Mouse (Mus musculus) megakaryocyte progenitor cell, adult 5-6 weeks (primary cell): ENCODE data around the gene Prpsap1. TPM values are rescaled to one million over a fixed set of nuclear protein-coding genes. Genes with fewer than 3 reads are reported as not detected.
A peak's percentile ranks its signal among the peaks of the same experiment; 100 is the strongest.
"Not testable (repeated sequence)": the region's sequence is repeated elsewhere in the genome, so short reads cannot be mapped to it uniquely, and the experiment has no call there.

Experiments
- ATAC-seq: replicated peaks from 2 replicates; pipeline ENCODE4 v1.8.0; 2016; ENCODE audit warnings: mild to moderate bottlenecking, moderate TSS enrichment, inconsistent platforms; ENCODE audit not compliant: poor library complexity
- total RNA-seq, 2 experiments: library from RNA; stranded (forward) in 1 of 2; stranded (reverse) in 1 of 2; fragments of 157-497, 149-512 nt in 1 of 2; fragments of 200-1000 nt in 1 of 2; gene quantifications; 2 replicates each; pipeline versions ENCODE4 v1.2.3 to v1.2.4; 2015 to 2017

Gene Prpsap1
- total RNA-seq, 2 experiments from 2014 or later: 33.0 to 49.3 TPM

GRCm38 (mm10) chr11:116488693-116489375 lies 5.2 kb downstream of the Prpsap1 start:
- 0 out of 2 replicates have a peak, but pooled peaks have one; percentile 25 for ATAC-seq

DNA sequence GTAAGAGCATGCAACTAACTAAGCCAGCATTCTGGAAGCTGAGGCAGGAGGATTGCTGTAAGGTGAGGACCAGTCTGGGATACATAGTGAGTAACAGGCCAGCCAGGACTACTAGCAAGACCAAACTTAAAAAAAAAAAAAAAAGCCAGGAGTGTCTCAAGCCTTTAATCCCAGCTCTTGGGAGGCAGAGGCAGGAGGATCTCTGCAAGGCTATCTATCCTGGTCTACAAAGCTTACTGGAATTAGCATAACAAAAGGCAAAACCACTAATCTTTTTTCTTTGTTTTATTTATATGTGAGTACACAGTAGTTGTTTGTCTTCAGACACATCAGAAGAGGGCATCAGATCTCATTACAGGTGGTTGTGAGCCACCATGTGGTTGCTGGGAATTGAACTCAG lies 5.8 kb downstream of the Prpsap1 start:
- no peak for ATAC-seq

- no peak for ATAC-seq
Measured at GRCm38 (mm10) chr11:116484261-116484660, 9.7 kb downstream of the Prpsap1 start.

GRCm38 (mm10) chr11:116481776-116482175 lies 12.2 kb downstream of the Prpsap1 start:
- ATAC-seq: no peak

- ATAC-seq: no peak
Measured at GRCm38 (mm10) chr11:116480975-116481374, 13.0 kb downstream of the Prpsap1 start.

DNA sequence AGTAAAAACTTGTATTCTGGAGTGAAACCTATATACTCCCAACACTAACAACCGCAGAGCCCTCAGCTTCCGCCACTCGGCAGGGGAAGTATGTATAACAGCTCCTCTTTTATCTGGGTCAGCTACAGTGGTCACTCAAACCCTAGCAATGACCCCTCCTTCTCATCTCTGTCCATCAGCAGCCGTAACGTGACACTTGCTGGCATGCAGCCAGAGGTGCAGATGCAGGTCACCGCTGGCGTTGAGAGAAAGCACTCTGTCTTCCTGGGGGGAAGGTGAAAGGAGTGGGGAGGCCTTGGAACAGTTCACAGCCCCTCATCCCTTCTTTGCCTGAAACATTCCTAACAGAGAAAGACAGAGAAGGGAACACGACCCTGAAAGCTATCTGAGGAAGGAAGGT lies 14.2 kb downstream of the Prpsap1 start:
- ATAC-seq: no peak

- no peak for ATAC-seq
Measured at GRCm38 (mm10) chr11:116478978-116479377, 15.0 kb downstream of the Prpsap1 start.

DNA sequence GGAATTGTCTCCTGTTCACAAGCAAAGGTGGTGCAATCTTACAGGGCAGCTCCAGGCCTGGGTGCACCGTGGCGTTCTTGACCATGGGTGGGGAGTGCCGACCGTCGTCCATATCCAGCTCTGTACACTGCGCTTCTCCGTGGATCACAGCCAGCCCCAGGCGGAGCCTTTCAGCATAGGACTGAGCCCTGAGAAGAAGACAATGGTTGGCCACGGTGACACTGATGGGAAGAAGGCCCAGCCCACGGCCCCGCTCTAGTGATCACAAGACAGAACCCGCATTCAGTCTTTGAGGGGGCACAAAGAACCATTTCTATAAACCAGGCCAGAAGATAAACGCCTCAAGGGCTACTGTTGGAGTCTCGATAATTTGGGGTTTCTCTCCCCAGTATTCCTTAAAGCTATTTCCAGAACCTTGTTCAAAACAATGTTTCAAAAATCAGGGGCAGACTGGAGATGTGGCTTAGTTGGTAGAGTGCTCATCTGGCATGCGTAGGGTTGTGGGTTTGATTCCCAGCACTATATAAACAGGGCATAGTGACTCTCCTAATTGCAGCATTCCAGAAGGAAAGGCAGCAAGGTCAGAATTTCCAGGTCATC lies 16.7 kb downstream of the Prpsap1 start:
- no peak for ATAC-seq

- ATAC-seq: no peak
Measured at GRCm38 (mm10) chr11:116476696-116477095, 17.3 kb downstream of the Prpsap1 start.

DNA sequence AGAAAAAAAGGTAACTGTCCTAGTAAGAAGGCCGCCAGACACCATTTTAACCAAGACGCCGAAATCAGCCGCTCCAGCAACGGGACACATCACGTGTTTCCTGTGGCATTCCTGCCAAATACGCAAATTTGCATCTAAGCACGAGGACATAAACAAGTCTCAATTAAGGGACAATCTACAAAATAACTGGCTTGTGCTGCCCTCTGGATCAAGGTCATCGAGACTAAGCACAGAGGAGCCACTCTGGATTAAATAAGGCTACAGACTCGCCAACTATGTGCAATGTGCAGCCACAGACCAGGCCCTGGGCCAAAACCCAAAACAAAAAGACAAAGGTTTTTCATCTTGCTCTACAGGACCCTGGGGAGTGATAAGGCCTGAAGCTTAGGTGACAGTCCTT lies 18.0 kb downstream of the Prpsap1 start:
- no peak for ATAC-seq

GRCm38 (mm10) chr11:116472275-116472674 lies 21.7 kb downstream of the Prpsap1 start:
- ATAC-seq: no peak

- ATAC-seq: no peak
Measured at GRCm38 (mm10) chr11:116470896-116471295, 23.1 kb downstream of the Prpsap1 start.

DNA sequence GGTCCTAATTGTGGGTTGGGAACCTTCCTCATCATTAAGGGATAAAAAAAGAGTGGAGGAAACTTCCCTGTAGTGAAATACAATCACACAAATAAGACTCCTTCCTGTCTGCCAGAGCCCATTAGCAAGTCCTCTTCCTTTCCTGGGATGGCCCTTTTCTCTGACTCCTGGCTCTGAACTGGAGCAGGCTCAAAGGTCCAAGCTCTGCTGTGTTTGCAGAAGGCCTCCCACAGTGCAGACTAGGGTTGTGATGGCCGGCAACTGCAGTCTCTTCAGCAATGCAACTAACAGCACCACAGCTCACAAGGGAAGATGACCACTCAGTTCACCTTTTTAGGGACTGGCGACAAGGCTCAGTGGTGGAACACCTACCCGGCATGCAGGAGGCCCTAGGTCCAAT lies 23.8 kb downstream of the Prpsap1 start:
- ATAC-seq: no peak

DNA sequence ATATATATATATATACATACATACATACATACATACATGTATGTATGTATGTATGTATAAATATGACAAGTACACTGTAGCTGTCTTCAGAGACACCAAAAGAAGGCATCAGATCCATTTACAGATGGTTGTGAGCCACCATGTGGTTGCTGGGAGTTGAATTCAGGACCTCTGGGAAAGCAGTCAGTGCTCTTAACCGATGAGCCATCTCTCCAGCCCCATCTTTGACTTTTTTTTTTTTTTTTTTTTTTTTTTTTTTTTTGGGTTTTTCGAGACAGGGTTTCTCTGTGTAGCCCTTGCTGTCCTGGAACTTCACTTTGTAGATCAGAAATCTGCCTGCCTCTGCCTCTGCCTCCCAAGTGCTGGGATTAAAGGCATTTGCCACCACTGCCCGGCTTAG lies 25.7 kb downstream of the Prpsap1 start:
- not testable (repeated sequence) for ATAC-seq

DNA sequence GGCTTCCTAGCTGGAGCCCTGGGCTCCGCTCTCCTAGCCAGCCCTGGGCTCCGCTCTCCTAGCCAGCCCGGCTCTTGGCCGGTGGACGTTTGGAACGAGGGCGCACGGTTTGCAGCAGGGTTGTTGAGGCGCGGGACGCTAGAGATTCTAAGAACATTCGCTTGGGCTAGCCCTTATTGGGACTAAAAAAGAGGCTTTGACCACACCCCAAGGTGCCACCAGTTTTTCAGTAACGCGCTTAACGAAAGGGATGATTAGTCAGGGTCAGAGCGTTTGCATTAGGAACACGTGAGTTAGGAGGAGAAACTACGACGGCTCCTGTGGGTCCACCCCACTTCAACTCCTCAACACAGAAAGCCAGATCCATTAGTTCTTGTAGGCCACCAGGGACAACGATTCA lies 27.9 kb downstream of the Prpsap1 start, which contains the start of gene Qrich2:
TSS of gene Qrich2 (minus strand) at position 101 of the 400 bp plus-strand sequence.
- ATAC-seq: no peak

DNA sequence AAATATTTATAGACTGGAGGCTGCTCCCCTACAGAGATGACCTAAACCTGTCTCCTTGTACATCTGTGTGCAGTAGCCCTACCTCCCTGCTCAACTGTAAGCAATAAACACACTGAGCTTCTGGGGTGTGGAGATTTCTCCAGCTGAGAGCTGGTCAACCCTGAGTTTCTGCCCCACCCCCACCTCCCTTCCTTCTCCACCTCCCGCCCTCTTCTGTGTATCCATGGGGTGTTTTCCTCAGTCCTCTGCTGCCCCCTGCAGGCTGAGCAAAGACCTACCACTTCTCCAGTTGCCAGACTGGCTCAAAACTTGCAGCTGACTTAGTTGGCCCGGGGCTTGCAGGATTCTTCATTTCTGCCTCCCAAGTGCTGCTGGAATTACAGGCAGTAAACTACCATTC lies 30.2 kb downstream of the Prpsap1 start:
- peak; percentile 99 for ATAC-seq

DNA sequence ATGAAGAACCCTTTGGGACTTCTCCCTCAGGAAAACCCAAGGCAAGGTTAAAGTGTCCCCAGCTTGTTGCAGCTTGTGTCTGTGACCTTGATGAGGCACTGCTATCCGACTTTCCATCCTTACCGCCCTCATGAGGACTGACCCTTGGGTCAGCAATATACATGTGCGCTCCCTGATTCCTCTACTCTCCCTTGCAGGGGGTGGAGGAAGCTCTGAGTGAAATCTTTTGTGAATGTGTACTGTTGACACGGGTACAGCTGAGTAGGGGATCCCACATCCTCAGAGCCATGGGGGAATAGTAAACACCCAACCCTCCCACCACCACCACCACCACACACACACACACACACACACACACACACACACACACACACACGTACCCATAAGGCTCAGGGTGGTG lies 30.7 kb downstream of the Prpsap1 start:
- ATAC-seq: no peak

DNA sequence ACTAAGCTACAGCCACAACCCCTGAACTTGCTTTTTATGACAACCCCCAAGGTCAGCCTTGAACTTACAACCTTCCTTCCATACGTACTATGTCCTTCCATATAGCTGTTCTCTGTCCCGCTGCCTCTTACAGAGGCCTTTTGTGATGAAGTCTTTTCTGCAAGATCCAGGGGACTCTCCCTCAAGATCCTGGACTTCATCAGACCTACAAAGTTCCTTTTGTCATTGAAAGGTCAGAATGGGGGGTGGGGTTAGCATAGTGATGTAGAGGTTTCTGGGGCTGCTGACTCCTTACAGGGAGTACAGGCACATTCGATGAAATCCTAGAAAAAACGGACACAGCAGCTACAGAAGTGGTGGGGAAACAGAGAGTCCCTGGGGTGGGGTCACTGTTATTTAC lies 34.2 kb downstream of the Prpsap1 start:
- ATAC-seq: no peak

GRCm38 (mm10) chr11:116456234-116456633 lies 37.8 kb downstream of the Prpsap1 start:
- ATAC-seq: no peak

- no peak for ATAC-seq
Measured at GRCm38 (mm10) chr11:116453889-116454288, 40.1 kb downstream of the Prpsap1 start.

DNA sequence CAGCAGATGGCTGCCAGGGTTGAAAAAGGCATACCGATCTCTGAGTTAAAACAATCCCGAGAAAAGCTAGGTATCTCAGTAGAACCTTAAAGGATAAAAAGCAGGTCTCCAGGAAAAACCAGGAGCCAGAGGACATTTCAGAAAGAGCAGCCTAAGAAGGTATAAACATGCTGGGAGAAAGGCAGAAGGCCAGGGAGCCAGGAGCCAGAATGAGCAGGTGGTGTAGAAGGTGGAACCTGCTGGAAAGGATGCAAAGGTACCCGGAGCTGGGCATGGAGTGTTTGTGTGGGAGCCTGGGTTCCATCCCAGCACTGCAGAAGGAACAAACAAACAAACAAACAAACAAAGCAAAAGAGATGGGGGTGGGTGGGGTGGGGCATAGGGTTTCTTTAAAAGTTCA lies 44.7 kb downstream of the Prpsap1 start:
- ATAC-seq: no peak

- no peak for ATAC-seq
Measured at GRCm38 (mm10) chr11:116447822-116448221, 46.2 kb downstream of the Prpsap1 start.
